Mouse (Mus musculus): Measurements from ENCODE around the gene Mlana. TPM values are rescaled to one million over a fixed set of nuclear protein-coding genes. Genes with fewer than 3 reads are reported as not detected.

The Mlana gene
- total RNA-seq, 2 experiments from 2014 or later: 0.96 TPM; not detected in 1

- no peak for DNase-seq (ENCODE audit: low spot score in 2 of 2)
Observed at GRCm38 (mm10) chr19:29674946-29675345, 22.7 kb upstream of the Mlana start.

- no peak for DNase-seq (ENCODE audit: low spot score in 2 of 2)
Observed at GRCm38 (mm10) chr19:29675562-29676078, 22.0 kb upstream of the Mlana start.

- no peak for DNase-seq (ENCODE audit: low spot score in 2 of 2)
Observed at GRCm38 (mm10) chr19:29676479-29677193, 21.0 kb upstream of the Mlana start.

GRCm38 (mm10) chr19:29678181-29678778 is 19.3 kb upstream of the Mlana start:
- no peak for DNase-seq (ENCODE audit: low spot score in 2 of 2)

GRCm38 (mm10) chr19:29680182-29681152 is 17.2 kb upstream of the Mlana start:
- DNase-seq (ENCODE audit: low spot score in 2 of 2): no peak

- peak; percentile 90 to 91 for DNase-seq (ENCODE audit: low spot score in 2 of 2)
Observed at GRCm38 (mm10) chr19:29683844-29684540, 13.6 kb upstream of the Mlana start.

GRCm38 (mm10) chr19:29695071-29695470 is 2.6 kb upstream of the Mlana start:
- DNase-seq (ENCODE audit: low spot score in 2 of 2): peak in 1 of 2 experiments; percentile 2

GRCm38 (mm10) chr19:29696309-29696708 is 1.3 kb upstream of the Mlana start:
- DNase-seq (ENCODE audit: low spot score in 2 of 2): no peak

- no peak for DNase-seq (ENCODE audit: low spot score in 2 of 2)
Observed at GRCm38 (mm10) chr19:29696840-29697239, 784 bp upstream of the Mlana start.

- DNase-seq (ENCODE audit: low spot score in 2 of 2): no peak
Observed at GRCm38 (mm10) chr19:29701707-29702106, 4.1 kb downstream of the Mlana start.

- DNase-seq (ENCODE audit: low spot score in 2 of 2): no peak
Observed at GRCm38 (mm10) chr19:29704436-29704835, 6.8 kb downstream of the Mlana start.

- no peak for DNase-seq (ENCODE audit: low spot score in 2 of 2)
Observed at GRCm38 (mm10) chr19:29707314-29707898, 9.8 kb downstream of the Mlana start.

- DNase-seq (ENCODE audit: low spot score in 2 of 2): no peak
Observed at GRCm38 (mm10) chr19:29708003-29708402, 10.4 kb downstream of the Mlana start.

GRCm38 (mm10) chr19:29708461-29708860 is 10.8 kb downstream of the Mlana start:
- DNase-seq (ENCODE audit: low spot score in 2 of 2): no peak

GRCm38 (mm10) chr19:29709461-29709860 is 11.8 kb downstream of the Mlana start:
- no peak for DNase-seq (ENCODE audit: low spot score in 2 of 2)

GRCm38 (mm10) chr19:29713451-29713850 is 15.8 kb downstream of the Mlana start:
- no peak for DNase-seq (ENCODE audit: low spot score in 2 of 2)

- DNase-seq (ENCODE audit: low spot score in 2 of 2): no peak
Observed at GRCm38 (mm10) chr19:29717854-29718253, 20.2 kb downstream of the Mlana start.

- no peak for DNase-seq (ENCODE audit: low spot score in 2 of 2)
Observed at GRCm38 (mm10) chr19:29718476-29718875, 20.9 kb downstream of the Mlana start.

- no peak for DNase-seq (ENCODE audit: low spot score in 2 of 2)
Observed at GRCm38 (mm10) chr19:29735421-29735820, 37.8 kb downstream of the Mlana start.

- DNase-seq (ENCODE audit: low spot score in 2 of 2): no peak
Observed at GRCm38 (mm10) chr19:29739608-29740007, 42.0 kb downstream of the Mlana start.
